Mouse (Mus musculus): ENCODE results near the gene Atp2b4. TPM values are rescaled to one million over a fixed set of nuclear protein-coding genes. Genes with fewer than 3 reads are reported as not detected.
A peak's percentile ranks its signal among the peaks of the same experiment; 100 is the strongest.

Gene Atp2b4
- polyA plus RNA-seq, 1 experiment from 2014 or later, result 27.5 TPM

DNA sequence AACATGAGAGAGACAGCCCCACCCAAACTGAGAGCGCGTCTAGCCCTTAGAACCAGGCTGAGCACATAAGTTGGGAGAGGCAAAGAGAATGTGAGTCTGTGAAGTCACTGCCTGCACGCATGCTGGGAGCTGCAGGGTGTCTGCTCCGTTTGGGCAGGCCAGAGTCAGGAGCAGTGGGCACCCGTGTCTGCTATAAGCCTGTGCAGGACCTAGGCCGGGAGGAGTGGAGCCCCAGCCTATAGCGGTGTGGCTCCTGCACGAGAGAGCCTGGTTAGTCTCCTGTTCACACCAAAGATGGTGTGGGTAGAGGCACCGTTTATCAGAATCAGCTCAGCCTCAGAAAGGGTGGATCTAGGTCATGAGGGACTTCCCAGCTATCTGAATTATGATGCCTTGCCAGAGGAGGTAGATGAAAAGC is 55.8 kb downstream of the Atp2b4 start:
- Histone ChIP-seq H3K4me3 (replicated peaks) (no peak overlapping the region), H3K9me3 (replicated peaks) (no peaks in the 10 kb centered on the region), H3K27ac (peak overlapping the region; percentile 77), H3K27me3 (no peaks in the 10 kb centered on the region), H3K4me2 (peak overlapping the region; percentile 41), H3K4me1 (replicated peaks) (peaks cover 71% of the 10 kb centered on the region), H3K36me3 (peaks cover 94% of the 10 kb centered on the region), H3K9ac (peak overlapping the region; percentile 64)
- DNase-seq (peak; percentile 37), ATAC-seq (ENCODE audit: low read depth) (peak; percentile 94)
- 35% methylated on average over 9 of the region's 9 CpGs for WGBS (ENCODE audit: insufficient replicate concordance)

- peaks cover 67% of the 10 kb centered on the region for H3K4me1 ChIP-seq (replicated peaks)
- H3K9ac ChIP-seq, result peak overlapping the region; percentile 64; the same call in 1 of the 2 replicates
- no peaks in the 10 kb centered on the region for H3K27me3 ChIP-seq
- 0 out of 2 replicates have a peak overlapping the region, but pooled peaks have one; percentile 41 for H3K4me2 ChIP-seq
- H3K36me3 ChIP-seq, result peaks cover 95% of the 10 kb centered on the region
- H3K9me3 ChIP-seq (replicated peaks), result no peaks in the 10 kb centered on the region
- WGBS (ENCODE audit: insufficient replicate concordance), result 83% methylated on average over 4 of the region's 4 CpGs
- ATAC-seq (ENCODE audit: low read depth) (no peak), DNase-seq (no peak)
- peak overlapping the region; percentile 77 for H3K27ac ChIP-seq
- no peak overlapping the region for H3K4me3 ChIP-seq (replicated peaks)
Observed at GRCm38 (mm10) chr1:133744609-133745008, 56.2 kb downstream of the Atp2b4 start.

GRCm38 (mm10) chr1:133742517-133742916 is 58.3 kb downstream of the Atp2b4 start:
- ATAC-seq (ENCODE audit: low read depth), result no peak
- no peak overlapping the region for H3K4me3 ChIP-seq (replicated peaks)
- H3K4me2 ChIP-seq, result no peak overlapping the region
- WGBS (ENCODE audit: insufficient replicate concordance), result 78% methylated on average over 8 of the region's 8 CpGs
- peaks cover 51% of the 10 kb centered on the region for H3K4me1 ChIP-seq (replicated peaks)
- H3K9me3 ChIP-seq (replicated peaks), result no peaks in the 10 kb centered on the region
- peaks cover 96% of the 10 kb centered on the region for H3K36me3 ChIP-seq
- H3K27me3 ChIP-seq, result no peaks in the 10 kb centered on the region
- H3K27ac ChIP-seq, result no peak overlapping the region
- H3K9ac ChIP-seq, result no peak overlapping the region
- DNase-seq, result no peak

- no peak overlapping the region for H3K27ac ChIP-seq
- H3K9me3 ChIP-seq (replicated peaks), result no peaks in the 10 kb centered on the region
- no peak for ATAC-seq (ENCODE audit: low read depth)
- peaks cover 50% of the 10 kb centered on the region for H3K4me1 ChIP-seq (replicated peaks)
- H3K27me3 ChIP-seq, result no peaks in the 10 kb centered on the region
- no peak overlapping the region for H3K4me3 ChIP-seq (replicated peaks)
- peaks cover 96% of the 10 kb centered on the region for H3K36me3 ChIP-seq
- no peak for DNase-seq
- WGBS (ENCODE audit: insufficient replicate concordance), result 78% methylated on average over 11 of the region's 11 CpGs
- no peak overlapping the region for H3K9ac ChIP-seq
- H3K4me2 ChIP-seq, result no peak overlapping the region
Observed at GRCm38 (mm10) chr1:133741881-133742434, 58.9 kb downstream of the Atp2b4 start.

- H3K27me3 ChIP-seq, result no peaks in the 10 kb centered on the region
- H3K9ac ChIP-seq, result no peak overlapping the region
- ATAC-seq (ENCODE audit: low read depth), result no peak
- no peak overlapping the region for H3K27ac ChIP-seq
- peaks cover 50% of the 10 kb centered on the region for H3K4me1 ChIP-seq (replicated peaks)
- no peak overlapping the region for H3K4me3 ChIP-seq (replicated peaks)
- DNase-seq, result no peak
- no peak overlapping the region for H3K4me2 ChIP-seq
- H3K36me3 ChIP-seq, result peaks cover 98% of the 10 kb centered on the region
- 93% methylated on average over 6 of the region's 6 CpGs for WGBS (ENCODE audit: insufficient replicate concordance)
- no peaks in the 10 kb centered on the region for H3K9me3 ChIP-seq (replicated peaks)
Observed at GRCm38 (mm10) chr1:133741171-133741570, 59.7 kb downstream of the Atp2b4 start.

- no peak for DNase-seq
- no peak overlapping the region for H3K4me3 ChIP-seq (replicated peaks)
- 59% methylated on average over 7 of the region's 7 CpGs for WGBS (ENCODE audit: insufficient replicate concordance)
- no peak overlapping the region for H3K27ac ChIP-seq
- no peaks in the 10 kb centered on the region for H3K27me3 ChIP-seq
- peaks cover 18% of the 10 kb centered on the region for H3K4me1 ChIP-seq (replicated peaks)
- peak; percentile 30; the same call in 1 of the 2 replicates for ATAC-seq (ENCODE audit: low read depth)
- H3K4me2 ChIP-seq, result no peak overlapping the region
- peaks cover 98% of the 10 kb centered on the region for H3K36me3 ChIP-seq
- no peak overlapping the region for H3K9ac ChIP-seq
- no peaks in the 10 kb centered on the region for H3K9me3 ChIP-seq (replicated peaks)
Observed at GRCm38 (mm10) chr1:133736664-133737063, 64.2 kb downstream of the Atp2b4 start.

- H3K4me2 ChIP-seq, result peak overlapping the region; percentile 32
- peak; percentile 29 for DNase-seq
- 37% methylated on average over 17 of the region's 17 CpGs for WGBS (ENCODE audit: insufficient replicate concordance)
- peak; percentile 79 for ATAC-seq (ENCODE audit: low read depth)
- no peaks in the 10 kb centered on the region for H3K9me3 ChIP-seq (replicated peaks)
- peaks cover 18% of the 10 kb centered on the region for H3K4me1 ChIP-seq (replicated peaks)
- H3K27ac ChIP-seq, result no peak overlapping the region
- no peaks in the 10 kb centered on the region for H3K27me3 ChIP-seq
- H3K36me3 ChIP-seq, result peaks cover 98% of the 10 kb centered on the region
- H3K4me3 ChIP-seq (replicated peaks), result no peak overlapping the region
- no peak overlapping the region for H3K9ac ChIP-seq
Observed at GRCm38 (mm10) chr1:133735995-133736652, 64.7 kb downstream of the Atp2b4 start.

DNA sequence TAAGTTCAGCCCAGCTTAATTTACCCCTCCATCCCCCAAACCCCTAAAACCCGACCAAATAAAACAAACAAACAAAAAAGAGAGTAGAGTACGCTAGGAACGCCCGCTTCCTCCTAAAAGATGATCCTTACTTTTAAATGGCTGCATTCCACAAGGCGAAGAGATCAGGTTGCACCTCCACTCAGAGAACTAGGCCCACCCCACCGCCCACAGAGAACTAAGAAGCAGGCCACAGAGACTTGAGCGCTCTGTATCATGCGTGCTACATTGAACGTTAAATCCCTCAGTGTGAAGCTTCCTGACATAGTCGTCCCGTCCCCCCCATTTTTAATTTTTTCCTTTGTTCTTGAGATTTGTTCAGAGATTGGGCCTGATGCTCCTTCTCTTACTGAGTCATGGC is 68.0 kb downstream of the Atp2b4 start:
- Histone ChIP-seq H3K27me3 (no peaks in the 10 kb centered on the region), H3K4me2 (no peak overlapping the region), H3K9ac (no peak overlapping the region), H3K9me3 (replicated peaks) (no peaks in the 10 kb centered on the region), H3K4me3 (replicated peaks) (no peak overlapping the region), H3K27ac (no peak overlapping the region), H3K4me1 (replicated peaks) (peaks cover 41% of the 10 kb centered on the region), H3K36me3 (peaks cover 100% of the 10 kb centered on the region)
- 90% methylated on average over 11 of the region's 11 CpGs for WGBS (ENCODE audit: insufficient replicate concordance)
- ATAC-seq (ENCODE audit: low read depth) (no peak), DNase-seq (no peak)

DNA sequence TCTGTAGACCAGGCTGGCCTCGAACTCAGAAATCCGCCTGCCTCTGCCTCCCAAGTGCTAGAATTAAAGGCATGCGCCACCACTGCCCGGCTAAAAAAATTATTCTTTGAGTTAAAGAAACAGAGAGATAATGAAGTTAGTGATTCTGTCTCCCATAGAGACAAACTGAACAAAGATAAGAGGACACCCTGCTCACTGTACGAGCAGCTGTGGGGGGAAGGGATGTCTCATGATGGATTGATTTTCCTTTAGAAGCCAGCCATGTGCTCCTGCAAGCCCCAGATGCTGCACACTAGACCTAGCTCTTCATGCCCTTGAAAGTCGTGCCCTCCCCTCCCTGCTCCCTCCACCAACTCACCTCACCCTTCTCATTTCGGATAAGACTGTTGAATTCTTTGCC is 72.5 kb downstream of the Atp2b4 start:
- no peak for DNase-seq
- WGBS (ENCODE audit: insufficient replicate concordance), result 50% methylated on average over 7 of the region's 7 CpGs
- ATAC-seq (ENCODE audit: low read depth), result peak; percentile 59
- Histone ChIP-seq H3K9me3 (replicated peaks) (no peaks in the 10 kb centered on the region), H3K4me3 (replicated peaks) (no peak overlapping the region), H3K27ac (0 out of 2 replicates have a peak overlapping the region, but pooled peaks have one; percentile 34), H3K9ac (no peak overlapping the region), H3K27me3 (no peaks in the 10 kb centered on the region), H3K4me2 (no peak overlapping the region), H3K36me3 (peaks cover 97% of the 10 kb centered on the region), H3K4me1 (replicated peaks) (peaks cover 26% of the 10 kb centered on the region)

GRCm38 (mm10) chr1:133720342-133720741 is 80.5 kb downstream of the Atp2b4 start:
- H3K9ac ChIP-seq, result no peak overlapping the region
- H3K4me2 ChIP-seq, result no peak overlapping the region
- WGBS (ENCODE audit: insufficient replicate concordance), result 92% methylated on average over 7 of the region's 7 CpGs
- ATAC-seq (ENCODE audit: low read depth) (no peak), DNase-seq (no peak)
- no peaks in the 10 kb centered on the region for H3K27me3 ChIP-seq
- no peaks in the 10 kb centered on the region for H3K4me1 ChIP-seq (replicated peaks)
- H3K9me3 ChIP-seq (replicated peaks), result no peaks in the 10 kb centered on the region
- no peak overlapping the region for H3K4me3 ChIP-seq (replicated peaks)
- no peak overlapping the region for H3K27ac ChIP-seq
- H3K36me3 ChIP-seq, result peaks cover 94% of the 10 kb centered on the region

DNA sequence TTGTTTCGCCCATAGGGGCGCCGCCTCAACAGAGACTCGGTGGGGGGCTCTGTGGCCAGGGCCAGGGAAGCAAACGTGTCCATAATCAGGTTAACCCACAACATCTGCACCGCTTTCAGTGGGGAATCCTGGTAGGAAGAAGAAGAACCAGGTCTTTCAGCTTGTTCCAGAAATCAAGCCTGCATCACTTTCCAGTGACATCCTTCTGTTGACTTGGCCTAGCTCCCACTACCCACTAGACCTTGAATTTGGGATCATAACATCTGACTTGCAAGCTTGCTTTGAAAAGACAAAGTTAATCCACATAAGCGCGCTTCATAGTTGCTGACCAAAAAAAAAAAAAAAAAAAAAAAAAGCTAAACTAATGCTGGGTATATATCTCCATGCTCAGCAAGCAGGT is 82.1 kb downstream of the Atp2b4 start:
- no peak overlapping the region for H3K9ac ChIP-seq
- no peak overlapping the region for H3K27ac ChIP-seq
- no peak overlapping the region for H3K4me2 ChIP-seq
- WGBS (ENCODE audit: insufficient replicate concordance), result 93% methylated on average over 8 of the region's 8 CpGs
- H3K36me3 ChIP-seq, result peaks cover 96% of the 10 kb centered on the region
- no peaks in the 10 kb centered on the region for H3K4me1 ChIP-seq (replicated peaks)
- DNase-seq (no peak), ATAC-seq (ENCODE audit: low read depth) (no peak)
- H3K27me3 ChIP-seq, result no peaks in the 10 kb centered on the region
- no peak overlapping the region for H3K4me3 ChIP-seq (replicated peaks)
- H3K9me3 ChIP-seq (replicated peaks), result no peaks in the 10 kb centered on the region

DNA sequence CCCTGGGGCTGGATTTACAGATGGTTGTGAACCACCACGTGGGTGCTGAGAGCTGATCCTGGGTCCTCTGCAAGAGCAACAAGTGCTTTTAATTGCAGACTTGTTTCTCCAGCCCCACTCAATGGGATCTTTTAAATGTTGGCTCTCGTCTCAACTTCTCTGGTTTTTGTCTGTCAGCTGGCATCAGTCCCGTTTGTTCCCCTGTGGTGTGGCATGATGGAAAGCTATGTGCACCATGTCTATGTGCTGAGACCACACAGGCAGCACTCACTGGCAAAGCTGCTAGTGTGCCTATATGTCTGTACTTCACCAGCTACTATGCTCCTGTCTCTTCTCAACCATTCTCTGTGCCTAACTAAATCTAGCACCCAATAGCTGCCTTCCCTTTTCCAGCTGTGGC is 82.5 kb downstream of the Atp2b4 start:
- WGBS (ENCODE audit: insufficient replicate concordance), result 84% methylated on average over 3 of the region's 3 CpGs
- ATAC-seq (ENCODE audit: low read depth) (no peak), DNase-seq (no peak)
- H3K36me3 ChIP-seq, result peaks cover 98% of the 10 kb centered on the region
- H3K4me1 ChIP-seq (replicated peaks), result peaks cover 2% of the 10 kb centered on the region; the same call in 1 of the 2 replicates
- H3K27me3 ChIP-seq, result no peaks in the 10 kb centered on the region
- no peak overlapping the region for H3K9ac ChIP-seq
- H3K9me3 ChIP-seq (replicated peaks), result no peaks in the 10 kb centered on the region
- H3K4me3 ChIP-seq (replicated peaks), result no peak overlapping the region
- H3K4me2 ChIP-seq, result no peak overlapping the region
- no peak overlapping the region for H3K27ac ChIP-seq

All from liver, embryonic 13.5 days (tissue).